Mouse (Mus musculus) cerebellum, adult 18-20 months (tissue): ENCODE measurements at regions not wholly inside any gene's neighbourhood (a gene's known extent, or its start where the extent isn't known, plus 50 kb on each side); places are given as distances from the start of the nearest gene placed in this dataset.

Experiments used
- DNase-seq, 2 experiments: peaks; one replicate each; pipeline ENCODE4 v3.0.0; 2021

- DNase-seq = no peak
These were observed 93.6 kb upstream of the Mvb12b start for GRCm38 (mm10) chr2:33981321-33981720.

- no peak for DNase-seq
These were observed 93.1 kb upstream of the Mvb12b start for GRCm38 (mm10) chr2:33980884-33981283.

GRCm38 (mm10) chr2:33979276-33979675 is 91.5 kb upstream of the Mvb12b start:
- DNase-seq = no peak

GRCm38 (mm10) chr2:33978550-33978949 is 90.8 kb upstream of the Mvb12b start:
- no peak for DNase-seq

GRCm38 (mm10) chr2:33977576-33978352 is 90.0 kb upstream of the Mvb12b start:
- no peak for DNase-seq

GRCm38 (mm10) chr2:33977151-33977550 is 89.4 kb upstream of the Mvb12b start:
- DNase-seq = no peak

GRCm38 (mm10) chr2:33976183-33976582 is 88.4 kb upstream of the Mvb12b start:
- DNase-seq = no peak

GRCm38 (mm10) chr2:33975423-33976127 is 87.8 kb upstream of the Mvb12b start:
- peak; percentile 43 to 44 for DNase-seq

- no peak for DNase-seq
These were observed 87.1 kb upstream of the Mvb12b start for GRCm38 (mm10) chr2:33974737-33975422.

GRCm38 (mm10) chr2:33974031-33974430 is 86.3 kb upstream of the Mvb12b start:
- DNase-seq = no peak

- DNase-seq = peak; percentile 78 to 84
These were observed 85.6 kb upstream of the Mvb12b start for GRCm38 (mm10) chr2:33973213-33973834.

- peak; percentile 50 to 54 for DNase-seq
These were observed 79.3 kb upstream of the Mvb12b start for GRCm38 (mm10) chr2:33966984-33967421.

GRCm38 (mm10) chr2:33966389-33966983 is 78.7 kb upstream of the Mvb12b start:
- no peak for DNase-seq

GRCm38 (mm10) chr2:33964096-33964495 is 76.3 kb upstream of the Mvb12b start:
- DNase-seq = no peak

GRCm38 (mm10) chr2:33962355-33963037 is 74.8 kb upstream of the Mvb12b start:
- no peak for DNase-seq

- no peak for DNase-seq
These were observed 73.8 kb upstream of the Mvb12b start for GRCm38 (mm10) chr2:33961566-33961965.

GRCm38 (mm10) chr2:33957754-33958153 is 70.0 kb upstream of the Mvb12b start:
- DNase-seq = no peak

GRCm38 (mm10) chr2:33944301-33944700 is 56.6 kb upstream of the Mvb12b start:
- DNase-seq = no peak

- DNase-seq = no peak
These were observed 54.3 kb upstream of the Mvb12b start for GRCm38 (mm10) chr2:33942085-33942484.

- DNase-seq = no peak
These were observed 53.6 kb upstream of the Mvb12b start for GRCm38 (mm10) chr2:33941316-33941715.

- no peak for DNase-seq
These were observed 52.1 kb upstream of the Mvb12b start for GRCm38 (mm10) chr2:33939836-33940235.
